Mouse (Mus musculus): ENCODE results near the gene Capn2.

- TF ChIP-seq CTCF (conservative IDR thresholded peaks at IDR 0.05; ENCODE audit: insufficient read depth, insufficient read length, low read depth, low read length) (no peak), POLR2A (IDR thresholded peaks at IDR 0.05; ENCODE audit: low read depth, low read length) (no peak)
Measured at GRCm38 (mm10) chr1:182427426-182427825, 90.0 kb downstream of the Capn2 start.
